Mouse (Mus musculus): Measurements from ENCODE around the gene Fam206a.

GRCm38 (mm10) chr4:56845896-56846533 is 43.9 kb downstream of the Fam206a start:
- TF ChIP-seq CTCF (IDR thresholded peaks at IDR 0.05; ENCODE audit: low read depth, low read length): no peak
- no peak for TF ChIP-seq POLR2AphosphoS5 (IDR thresholded peaks at IDR 0.05; ENCODE audit: insufficient replicate concordance, low read depth, low read length)
- no peak for TF ChIP-seq GATA1 (IDR thresholded peaks at IDR 0.05; ENCODE audit: borderline replicate concordance, low read length)
